Mouse (Mus musculus): Measurements from ENCODE around the gene 1110008P14Rik. TPM values are rescaled to one million over a fixed set of nuclear protein-coding genes. Genes with fewer than 3 reads are reported as not detected.

Gene 1110008P14Rik
- polyA plus RNA-seq, 1 experiment from 2014 or later = 39.7 TPM

DNA sequence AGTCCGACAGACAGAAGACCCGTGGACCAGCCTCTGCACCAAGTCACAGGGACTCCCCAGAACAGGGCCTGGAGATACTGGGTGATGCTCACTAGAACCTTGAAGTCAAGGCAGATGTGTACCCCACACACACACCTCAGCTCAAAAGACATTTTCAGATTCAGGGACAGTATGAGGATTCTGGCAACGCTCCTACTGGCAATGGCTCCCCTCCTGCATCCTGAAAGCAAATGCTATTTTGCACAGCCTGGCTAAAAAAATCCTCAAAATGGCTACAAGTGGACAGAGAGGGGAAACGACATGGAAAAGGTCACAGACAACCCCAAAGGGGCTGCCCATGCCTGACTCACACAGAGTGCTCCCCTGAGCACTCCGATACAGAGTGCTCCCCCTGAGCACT lies 49.6 kb downstream of the 1110008P14Rik start:
- Histone ChIP-seq H3K4me2 (no peak overlapping the region), H3K4me1 (replicated peaks; ENCODE audit: control insufficient read depth, insufficient read depth, low read length) (no peaks in the 10 kb centered on the region; the same call in 1 of the 2 replicates), H3K36me3 (ENCODE audit: control insufficient read depth, insufficient read depth, low read length) (no peaks in the 10 kb centered on the region), H3K9me3 (ENCODE audit: control insufficient read depth, low read length) (no peaks in the 10 kb centered on the region), H3K27me3 (replicated peaks; ENCODE audit: control insufficient read depth, insufficient read depth, low read length) (peaks cover 34% of the 10 kb centered on the region), H3K9ac (ENCODE audit: low read depth, low read length) (no peak overlapping the region), H3K27ac (ENCODE audit: low read depth, low read length) (no peak overlapping the region), H3K4me3 (ENCODE audit: low read depth, low read length) (no peak overlapping the region)
- DNase-seq (ENCODE audit: low spot score) = no peak
- ATAC-seq (replicated peaks; ENCODE audit: low FRiP score) = no peak
- 86% methylated on average over 5 of the region's 5 CpGs for WGBS

DNA sequence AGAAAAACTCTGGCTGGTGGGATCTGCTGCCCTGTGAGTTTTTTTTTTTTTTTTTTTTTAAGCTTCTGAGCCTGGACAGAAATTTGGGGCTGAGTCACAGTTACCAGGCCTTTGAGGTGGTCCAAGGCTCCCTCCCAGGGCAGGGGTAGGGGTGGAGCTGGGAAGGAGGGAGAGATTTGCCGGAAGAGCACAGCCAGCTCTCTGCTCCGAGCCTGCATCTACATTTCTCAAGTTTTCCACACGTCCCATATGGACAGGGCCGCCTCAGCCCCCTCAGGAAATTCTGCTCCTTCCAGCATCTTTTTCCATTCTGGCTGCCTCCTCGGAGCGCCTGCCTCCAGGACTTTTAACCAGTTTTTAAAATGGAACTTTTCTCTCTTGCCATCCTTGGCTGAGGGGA lies 52.2 kb downstream of the 1110008P14Rik start:
- H3K4me3 ChIP-seq (ENCODE audit: low read depth, low read length) = no peak overlapping the region
- 50% methylated on average over 6 of the region's 6 CpGs for WGBS
- DNase-seq (ENCODE audit: low spot score) (no peak), ATAC-seq (replicated peaks; ENCODE audit: low FRiP score) (no peak)
- H3K9ac ChIP-seq (ENCODE audit: low read depth, low read length) = no peak overlapping the region
- H3K9me3 ChIP-seq (ENCODE audit: control insufficient read depth, low read length) = no peaks in the 10 kb centered on the region
- no peaks in the 10 kb centered on the region for H3K36me3 ChIP-seq (ENCODE audit: control insufficient read depth, insufficient read depth, low read length)
- H3K27ac ChIP-seq (ENCODE audit: low read depth, low read length) = no peak overlapping the region
- H3K27me3 ChIP-seq (replicated peaks; ENCODE audit: control insufficient read depth, insufficient read depth, low read length) = peaks cover 9% of the 10 kb centered on the region
- no peak overlapping the region for H3K4me2 ChIP-seq
- no peaks in the 10 kb centered on the region; the same call in 1 of the 2 replicates for H3K4me1 ChIP-seq (replicated peaks; ENCODE audit: control insufficient read depth, insufficient read depth, low read length)

DNA sequence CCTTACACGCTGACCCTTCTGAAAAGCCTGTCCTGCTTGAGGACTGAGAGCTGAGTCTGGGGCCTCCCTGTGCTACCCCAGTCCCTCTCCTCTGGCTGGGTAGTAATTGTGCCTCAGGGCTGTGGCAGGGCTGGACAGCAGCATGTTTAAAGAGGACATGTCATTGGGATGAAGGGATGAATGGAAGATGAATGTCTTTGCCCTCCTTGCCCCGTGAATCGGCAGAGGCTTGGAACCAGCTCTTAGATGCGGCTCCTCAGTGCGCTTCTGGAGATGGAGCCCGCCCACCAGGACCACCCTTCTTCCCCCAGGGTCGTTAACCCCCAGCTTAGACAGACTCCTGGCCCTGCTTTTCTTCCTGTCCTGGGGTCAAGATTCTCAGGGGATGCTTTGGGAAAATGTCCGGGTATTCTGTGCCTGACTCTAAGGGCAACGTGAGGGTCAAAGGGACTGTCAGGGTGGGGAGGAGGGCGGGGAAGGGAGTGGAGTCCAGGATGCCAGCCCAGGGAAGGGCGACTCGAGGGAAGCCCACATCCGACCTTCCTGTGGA lies 52.8 kb downstream of the 1110008P14Rik start:
- ATAC-seq (replicated peaks; ENCODE audit: low FRiP score) = no peak
- H3K36me3 ChIP-seq (ENCODE audit: control insufficient read depth, insufficient read depth, low read length) = no peaks in the 10 kb centered on the region
- H3K4me1 ChIP-seq (replicated peaks; ENCODE audit: control insufficient read depth, insufficient read depth, low read length) = no peaks in the 10 kb centered on the region; the same call in 1 of the 2 replicates
- no peak overlapping the region for H3K9ac ChIP-seq (ENCODE audit: low read depth, low read length)
- H3K4me3 ChIP-seq (ENCODE audit: low read depth, low read length) = no peak overlapping the region
- H3K9me3 ChIP-seq (ENCODE audit: control insufficient read depth, low read length) = no peaks in the 10 kb centered on the region
- no peak overlapping the region for H3K4me2 ChIP-seq
- WGBS = 39% methylated on average over 13 of the region's 13 CpGs
- H3K27me3 ChIP-seq (replicated peaks; ENCODE audit: control insufficient read depth, insufficient read depth, low read length) = peaks cover 4% of the 10 kb centered on the region; the same call in 1 of the 2 replicates
- DNase-seq (ENCODE audit: low spot score) = no peak
- H3K27ac ChIP-seq (ENCODE audit: low read depth, low read length) = no peak overlapping the region

DNA sequence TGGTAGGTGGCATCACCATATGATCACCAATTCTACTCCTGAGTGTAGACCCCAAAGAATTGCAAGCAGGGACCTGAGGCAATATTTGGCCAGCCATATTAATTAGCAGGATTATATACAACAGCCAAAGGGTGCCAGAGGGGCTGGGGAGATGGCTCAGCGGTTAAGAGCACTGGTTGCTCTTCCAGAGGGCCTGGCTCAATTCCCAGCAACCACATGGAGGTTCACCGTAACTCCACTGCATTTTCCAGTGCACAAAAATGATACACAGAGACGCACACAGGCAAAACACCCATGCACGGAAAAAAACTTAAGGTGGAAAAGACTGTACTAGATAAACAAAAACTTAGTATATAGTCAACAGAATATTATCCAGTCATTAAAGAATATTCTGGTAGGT lies 54.5 kb downstream of the 1110008P14Rik start:
- H3K4me1 ChIP-seq (replicated peaks; ENCODE audit: control insufficient read depth, insufficient read depth, low read length) = no peaks in the 10 kb centered on the region; the same call in 1 of the 2 replicates
- no peak overlapping the region for H3K27ac ChIP-seq (ENCODE audit: low read depth, low read length)
- ATAC-seq (replicated peaks; ENCODE audit: low FRiP score) (no peak), DNase-seq (ENCODE audit: low spot score) (no peak)
- 86% methylated on average over 4 of the region's 4 CpGs for WGBS
- no peaks in the 10 kb centered on the region for H3K9me3 ChIP-seq (ENCODE audit: control insufficient read depth, low read length)
- H3K36me3 ChIP-seq (ENCODE audit: control insufficient read depth, insufficient read depth, low read length) = no peaks in the 10 kb centered on the region
- H3K9ac ChIP-seq (ENCODE audit: low read depth, low read length) = no peak overlapping the region
- H3K27me3 ChIP-seq (replicated peaks; ENCODE audit: control insufficient read depth, insufficient read depth, low read length) = peaks cover under 1% of the 10 kb centered on the region; the same call in 1 of the 2 replicates
- H3K4me2 ChIP-seq = no peak overlapping the region
- no peak overlapping the region for H3K4me3 ChIP-seq (ENCODE audit: low read depth, low read length)

Other genes with a start within 250 kb of the 1110008P14Rik start
- 37.8 and 48.1 TPM in 2 replicates for gene Prrc2b, start 230.9 kb downstream of the 1110008P14Rik start, polyA plus RNA-seq (2014; fragmentation: Nextera tagmentation; extraction: Ambion mirVana)
- gene Pomt1, start 145.3 kb downstream of the 1110008P14Rik start, polyA plus RNA-seq (2014; fragmentation: Nextera tagmentation; extraction: Ambion mirVana) = 35.7 and 37.1 TPM in 2 replicates
- gene Uck1, start 121.8 kb downstream of the 1110008P14Rik start, polyA plus RNA-seq (2014; fragmentation: Nextera tagmentation; extraction: Ambion mirVana) = 57.3 and 59.5 TPM in 2 replicates
- 18.8 and 19.7 TPM in 2 replicates for gene Golga2, start 94.6 kb downstream of the 1110008P14Rik start, polyA plus RNA-seq (2014; fragmentation: Nextera tagmentation; extraction: Ambion mirVana)
- 369 and 385 TPM in 2 replicates for gene Swi5, start 93.9 kb downstream of the 1110008P14Rik start, polyA plus RNA-seq (2014; fragmentation: Nextera tagmentation; extraction: Ambion mirVana)
- gene Ciz1, start 29.6 kb downstream of the 1110008P14Rik start, polyA plus RNA-seq (2014; fragmentation: Nextera tagmentation; extraction: Ambion mirVana) = 45.5 and 45.8 TPM in 2 replicates
- 9.3 and 10.0 TPM in 2 replicates for gene Dnm1, start 28.6 kb downstream of the 1110008P14Rik start, polyA plus RNA-seq (2014; fragmentation: Nextera tagmentation; extraction: Ambion mirVana)
- 8.0 and 9.9 TPM in 2 replicates for gene Lcn2, start 6.3 kb upstream of the 1110008P14Rik start, polyA plus RNA-seq (2014; fragmentation: Nextera tagmentation; extraction: Ambion mirVana)
- gene Ptges2, start 14.0 kb upstream of the 1110008P14Rik start, polyA plus RNA-seq (2014; fragmentation: Nextera tagmentation; extraction: Ambion mirVana) = 23.0 and 23.6 TPM in 2 replicates
- 4.5 and 5.4 TPM in 2 replicates for gene Naif1, start 68.5 kb upstream of the 1110008P14Rik start, polyA plus RNA-seq (2014; fragmentation: Nextera tagmentation; extraction: Ambion mirVana)
- 10.4 and 12.7 TPM in 2 replicates for gene Slc25a25, start 69.5 kb upstream of the 1110008P14Rik start, polyA plus RNA-seq (2014; fragmentation: Nextera tagmentation; extraction: Ambion mirVana)
- gene Fam102a, start 153.4 kb upstream of the 1110008P14Rik start, polyA plus RNA-seq (2014; fragmentation: Nextera tagmentation; extraction: Ambion mirVana) = 4.1 and 6.5 TPM in 2 replicates
- gene Dpm2, start 188.9 kb upstream of the 1110008P14Rik start, polyA plus RNA-seq (2014; fragmentation: Nextera tagmentation; extraction: Ambion mirVana) = 100 and 109 TPM in 2 replicates
- gene Pip5kl1, start 192.9 kb upstream of the 1110008P14Rik start, polyA plus RNA-seq (2014; fragmentation: Nextera tagmentation; extraction: Ambion mirVana) = 0.48 TPM in 1 of 2 replicates, not detected in the other
- gene 9430097D07Rik, start 193.7 kb upstream of the 1110008P14Rik start, polyA plus RNA-seq (2014; fragmentation: Nextera tagmentation; extraction: Ambion mirVana) = not detected in 2 replicates
- gene St6galnac4, start 205.2 kb upstream of the 1110008P14Rik start, polyA plus RNA-seq (2014; fragmentation: Nextera tagmentation; extraction: Ambion mirVana) = 26.0 and 28.8 TPM in 2 replicates
- gene St6galnac6, start 217.8 kb upstream of the 1110008P14Rik start, polyA plus RNA-seq (2014; fragmentation: Nextera tagmentation; extraction: Ambion mirVana) = 9.6 and 10.6 TPM in 2 replicates
- 6.7 and 8.3 TPM in 2 replicates for gene Ak1, start 239.8 kb upstream of the 1110008P14Rik start, polyA plus RNA-seq (2014; fragmentation: Nextera tagmentation; extraction: Ambion mirVana)